Mouse (Mus musculus) forebrain, embryonic 16.5 days (tissue): ENCODE results near the gene Mif. TPM values are rescaled to one million over a fixed set of nuclear protein-coding genes. Genes with fewer than 3 reads are reported as not detected.
"Not testable (repeated sequence)": the region's sequence is repeated elsewhere in the genome, so short reads cannot be mapped to it uniquely, and the experiment has no call there.

Experiments
- ATAC-seq: fragments of 200-750 bp; cut with Nextera tagmentation; 2 replicates; pipeline ENCODE4 v1.8.0; 2017; ENCODE audit warnings: mild to moderate bottlenecking, moderate library complexity
- H3K27ac ChIP-seq: fragments of 300-500 bp; sonication (generic); 2 replicates; pipeline ENCODE4 v1.5.1; 2014; ENCODE audit warnings: low read length, control low read depth
- H3K27me3 ChIP-seq: fragments of 300-500 bp; sonication (generic); replicated peaks from 2 replicates; pipeline ENCODE4 v1.6.1; 2014; ENCODE audit warnings: low read length; ENCODE audit not compliant: control insufficient read depth, insufficient read depth
- H3K36me3 ChIP-seq: fragments of 300-500 bp; sonication (generic); 2 replicates; pipeline ENCODE4 v1.6.1; 2014; ENCODE audit not compliant: control insufficient read depth, insufficient read depth
- H3K4me1 ChIP-seq: fragments of 300-500 bp; sonication (generic); replicated peaks from 2 replicates; pipeline ENCODE4 v1.6.1; 2014; ENCODE audit warnings: low read length; ENCODE audit not compliant: control insufficient read depth, insufficient read depth
- H3K4me2 ChIP-seq: fragments of 300-500 bp; sonication (generic); 2 replicates; pipeline ENCODE4 v1.6.1; 2014; ENCODE audit warnings: mild to moderate bottlenecking, low read length, control low read depth
- H3K4me3 ChIP-seq: fragments of 300-500 bp; sonication (generic); replicated peaks from 2 replicates; pipeline ENCODE4 v1.5.1; 2014; ENCODE audit warnings: mild to moderate bottlenecking, low read length, control low read depth
- H3K9ac ChIP-seq: fragments of 300-500 bp; sonication (generic); replicated peaks from 2 replicates; pipeline ENCODE4 v1.6.1; 2014; ENCODE audit warnings: low read depth, low read length, control low read depth
- H3K9me3 ChIP-seq: fragments of 300-500 bp; sonication (generic); 2 replicates; pipeline ENCODE4 v1.6.1; 2016; ENCODE audit warnings: low read length; ENCODE audit not compliant: control insufficient read depth
- WGBS: fragments of 180-500 bp; shearing (Covaris S2); extraction: QIAGEN DNeasy Blood & Tissue Kit; methylation state at CpG from one replicate; pipeline ENCODE4 v1.1.7; 2014; 5-methylcytosine and 5-hydroxymethylcytosine counted together
- polyA plus RNA-seq: library from polyadenylated mRNA; unstranded; fragments of >200 nt; fragmentation: Nextera tagmentation; extraction: Ambion mirVana; gene quantifications from 2 replicates; pipeline ENCODE4 v1.2.1, GENCODE M21; 2015

Mif gene
- polyA plus RNA-seq, 1 experiment from 2014 or later = 1,753 TPM

GRCm38 (mm10) chr10:75851076-75851475 lies 9.0 kb downstream of the Mif start:
- Histone ChIP-seq H3K9ac (no peak overlapping the region), H3K36me3 (no peaks in the 10 kb centered on the region), H3K4me1 (no peaks in the 10 kb centered on the region), H3K27me3 (no peaks in the 10 kb centered on the region), H3K9me3 (no peaks in the 10 kb centered on the region), H3K4me2 (no peak overlapping the region), H3K27ac (no peak overlapping the region), H3K4me3 (no peak overlapping the region)
- 8% methylated on average over 6 of the region's 6 CpGs for WGBS
- no peak for ATAC-seq

DNA sequence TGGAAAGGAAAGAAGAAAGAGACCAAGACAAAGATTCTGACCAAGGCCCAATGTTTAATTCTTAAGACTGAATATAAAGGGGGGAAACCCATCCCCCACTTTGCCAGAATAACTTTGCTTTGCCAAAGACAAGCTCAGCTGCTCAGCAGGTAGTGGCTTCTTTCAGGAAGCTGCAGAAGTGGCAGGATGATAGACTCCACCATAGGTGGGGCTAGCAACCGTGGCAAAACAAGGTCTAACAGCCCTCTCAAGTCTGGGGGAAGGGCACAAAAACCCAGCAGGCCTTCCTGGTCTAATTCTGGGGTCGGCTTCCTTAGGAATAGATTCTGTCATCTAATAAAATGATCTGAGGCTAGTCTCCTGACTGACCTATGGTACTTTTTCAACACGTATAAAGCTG lies 11.7 kb downstream of the Mif start:
- Histone ChIP-seq H3K4me2 (no peak overlapping the region), H3K9ac (no peak overlapping the region), H3K4me1 (no peaks in the 10 kb centered on the region), H3K27me3 (no peaks in the 10 kb centered on the region), H3K27ac (no peak overlapping the region), H3K36me3 (no peaks in the 10 kb centered on the region), H3K4me3 (no peak overlapping the region), H3K9me3 (no peaks in the 10 kb centered on the region)
- 27% methylated on average over 3 of the region's 3 CpGs for WGBS
- no peak for ATAC-seq

DNA sequence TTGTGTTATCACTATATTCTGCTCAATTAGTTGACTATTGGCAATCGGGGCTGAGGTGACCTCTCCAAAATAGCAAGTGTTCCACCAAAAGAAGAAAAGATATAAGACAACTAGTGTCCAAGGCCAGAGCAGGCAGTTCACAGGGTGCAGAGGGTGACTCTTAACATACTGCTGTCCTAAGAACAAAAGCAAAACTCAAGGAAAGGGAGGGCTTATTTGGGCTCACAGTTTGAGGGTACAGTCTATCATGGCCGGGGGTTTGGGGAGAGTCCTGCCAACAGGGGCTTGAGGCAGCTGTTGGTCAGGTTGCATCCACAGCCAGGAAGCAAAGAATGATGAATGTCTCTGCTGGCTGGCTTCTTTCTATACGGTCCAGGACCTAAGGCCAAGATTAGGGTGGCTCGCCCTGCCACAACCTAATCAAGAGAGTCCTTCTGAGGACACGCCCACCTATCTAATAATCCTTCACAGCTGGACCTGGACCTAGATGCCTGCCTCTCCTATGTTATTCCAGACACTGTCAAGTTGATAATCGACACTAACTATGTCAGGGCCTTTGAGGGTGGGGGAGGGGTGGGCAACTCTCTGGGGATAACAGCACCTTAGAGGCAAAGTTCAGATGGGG lies 14.6 kb downstream of the Mif start:
- H3K27me3 ChIP-seq = no peaks in the 10 kb centered on the region
- no peak overlapping the region for H3K27ac ChIP-seq
- no peaks in the 10 kb centered on the region for H3K36me3 ChIP-seq
- no peaks in the 10 kb centered on the region for H3K9me3 ChIP-seq
- no peaks in the 10 kb centered on the region for H3K4me1 ChIP-seq
- WGBS = 86% methylated on average over 6 of the region's 6 CpGs
- H3K4me3 ChIP-seq = no peak overlapping the region
- ATAC-seq = no peak
- no peak overlapping the region for H3K9ac ChIP-seq
- H3K4me2 ChIP-seq = no peak overlapping the region

GRCm38 (mm10) chr10:75844800-75845199 lies 15.2 kb downstream of the Mif start:
- no peak overlapping the region for H3K4me2 ChIP-seq
- ATAC-seq = no peak
- H3K4me1 ChIP-seq = no peaks in the 10 kb centered on the region
- no peak overlapping the region for H3K27ac ChIP-seq
- no peak overlapping the region for H3K4me3 ChIP-seq
- no peak overlapping the region for H3K9ac ChIP-seq
- WGBS = 26% methylated on average over 1 of the region's 1 CpGs
- no peaks in the 10 kb centered on the region for H3K9me3 ChIP-seq
- no peaks in the 10 kb centered on the region for H3K27me3 ChIP-seq
- no peaks in the 10 kb centered on the region for H3K36me3 ChIP-seq

DNA sequence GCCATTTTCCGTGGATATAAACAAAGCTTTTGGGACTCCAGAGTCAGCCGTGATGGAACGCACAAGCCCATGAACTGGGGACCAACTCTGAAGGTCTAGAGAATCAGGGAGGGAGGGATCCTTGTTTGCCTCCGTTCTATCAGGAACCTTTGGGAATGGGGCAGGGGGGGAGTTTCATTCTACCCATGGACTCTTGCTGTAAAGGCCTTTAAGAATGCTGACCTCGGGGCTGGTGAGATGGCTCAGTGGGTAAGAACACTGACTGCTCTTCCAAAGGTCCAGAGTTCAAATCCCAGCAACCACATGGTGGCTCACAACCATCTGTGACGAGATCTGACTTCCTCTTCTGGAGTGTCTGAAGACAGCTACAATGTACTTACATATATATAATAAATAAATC lies 16.1 kb downstream of the Mif start:
- H3K27me3 ChIP-seq, H3K4me1 ChIP-seq, H3K9ac ChIP-seq, H3K27ac ChIP-seq, ATAC-seq, H3K36me3 ChIP-seq, H3K9me3 ChIP-seq, H3K4me2 ChIP-seq, H3K4me3 ChIP-seq: not testable (repeated sequence)
- 85% methylated on average over 6 of the region's 6 CpGs for WGBS

DNA sequence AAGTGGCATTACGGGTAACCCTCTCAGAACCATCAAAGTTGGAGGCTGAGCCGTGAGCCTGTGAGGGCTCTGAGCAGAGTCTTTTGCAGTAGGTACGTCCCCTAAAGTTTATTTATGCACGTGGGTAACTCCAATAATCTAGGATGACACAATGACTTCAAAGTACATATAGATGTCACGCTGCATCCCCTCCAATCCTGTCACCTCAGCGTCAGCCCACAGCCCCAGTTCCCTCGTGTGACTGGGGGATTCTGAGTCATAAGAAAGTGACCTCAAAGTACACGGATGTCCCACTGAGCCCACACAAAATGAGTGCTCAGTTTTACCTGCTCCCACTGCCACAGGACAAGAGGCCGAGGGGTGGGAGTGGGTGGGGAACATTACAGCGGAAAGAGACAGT lies 20.9 kb downstream of the Mif start:
- Histone ChIP-seq H3K4me3 (no peak overlapping the region), H3K9me3 (no peaks in the 10 kb centered on the region), H3K9ac (no peak overlapping the region), H3K27me3 (peaks cover 5% of the 10 kb centered on the region), H3K4me2 (no peak overlapping the region), H3K36me3 (no peaks in the 10 kb centered on the region), H3K4me1 (peaks cover 27% of the 10 kb centered on the region), H3K27ac (no peak overlapping the region)
- no peak for ATAC-seq
- 90% methylated on average over 10 of the region's 10 CpGs for WGBS

- 0% methylated on average over 21 of the region's 21 CpGs for WGBS
- Histone ChIP-seq H3K4me3 (peak within 1 kb of the TSS; percentile 67), H3K36me3 (no peaks in the 10 kb centered on the region), H3K9ac (peak within 1 kb of the TSS; percentile 74), H3K4me2 (peak within 1 kb of the TSS; percentile 69), H3K27me3 (peaks cover 10% of the 10 kb centered on the region), H3K27ac (peak within 1 kb of the TSS; percentile 80), H3K9me3 (no peaks in the 10 kb centered on the region), H3K4me1 (peaks cover 30% of the 10 kb centered on the region)
- peak; percentile 90 for ATAC-seq
Observed at GRCm38 (mm10) chr10:75837248-75837759, 22.7 kb downstream of the Mif start, which contains the start of gene Gstt2. Gene Gstt2, minus strand, starts transcription at chr10:75837424.

GRCm38 (mm10) chr10:75835761-75836531 lies 24.1 kb downstream of the Mif start:
- peak overlapping the region; percentile 37 for H3K4me3 ChIP-seq
- 18% methylated on average over 9 of the region's 10 CpGs for WGBS
- H3K9me3 ChIP-seq = no peaks in the 10 kb centered on the region
- H3K27ac ChIP-seq = no peak overlapping the region
- peaks cover 10% of the 10 kb centered on the region for H3K27me3 ChIP-seq
- peaks cover 30% of the 10 kb centered on the region for H3K4me1 ChIP-seq
- H3K9ac ChIP-seq = no peak overlapping the region
- H3K36me3 ChIP-seq = no peaks in the 10 kb centered on the region
- ATAC-seq = no peak
- H3K4me2 ChIP-seq = peak overlapping the region; percentile 52

DNA sequence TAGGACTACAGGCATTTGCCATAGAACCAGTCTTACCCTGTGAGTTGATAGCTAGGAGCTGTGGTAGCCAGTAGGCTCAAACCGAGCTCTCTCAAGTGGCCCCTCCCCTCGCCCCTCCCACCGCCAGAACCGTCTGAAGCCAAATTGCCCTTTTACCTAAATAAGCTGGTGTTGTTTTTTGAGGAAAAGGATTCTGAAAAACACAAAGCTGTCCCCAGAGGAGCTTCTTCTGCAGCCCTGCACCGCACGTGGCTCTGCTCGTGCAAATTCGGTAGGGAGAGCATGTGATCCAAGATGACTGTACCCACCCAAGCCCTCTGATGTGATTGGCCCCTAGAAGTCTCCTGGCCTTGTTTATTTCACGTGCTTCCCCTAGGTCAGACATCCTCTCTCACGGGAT lies 24.7 kb downstream of the Mif start:
- peaks cover 30% of the 10 kb centered on the region for H3K4me1 ChIP-seq
- H3K9ac ChIP-seq = 0 out of 2 replicates have a peak overlapping the region, but pooled peaks have one; percentile 24
- peak overlapping the region; percentile 52 for H3K4me2 ChIP-seq
- H3K27ac ChIP-seq = no peak overlapping the region
- no peaks in the 10 kb centered on the region for H3K36me3 ChIP-seq
- H3K9me3 ChIP-seq = no peaks in the 10 kb centered on the region
- 0 out of 2 replicates have a peak, but pooled peaks have one; percentile 34 for ATAC-seq
- peak overlapping the region; percentile 37 for H3K4me3 ChIP-seq
- H3K27me3 ChIP-seq = peaks cover 10% of the 10 kb centered on the region
- 4% methylated on average over 10 of the region's 10 CpGs for WGBS
